Mouse (Mus musculus): ENCODE data around the gene Glyatl3.

Gene Glyatl3

DNA sequence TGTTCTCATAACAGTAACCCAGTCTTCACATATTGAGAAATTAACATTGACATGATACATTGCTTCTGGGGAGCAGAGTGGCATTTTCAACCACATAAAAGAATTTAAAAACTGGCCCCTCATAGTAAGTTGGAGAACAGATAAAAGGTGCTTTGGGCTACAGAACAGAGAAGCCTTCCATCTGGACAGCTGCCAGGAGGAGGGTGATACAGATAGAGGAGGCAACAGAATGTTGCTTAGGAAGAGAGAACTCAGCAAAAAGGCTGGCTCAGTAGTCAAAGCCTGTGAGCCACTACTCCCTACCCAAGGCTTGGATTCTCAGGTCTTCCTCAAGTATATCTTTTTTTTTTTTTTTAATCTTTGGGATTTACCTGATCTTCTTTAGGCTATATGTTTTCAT is 59.1 kb downstream of the Glyatl3 start:
- DNase-seq (ENCODE audit: low spot score): no peak

All from ovary, postnatal 10 days (tissue).